Mouse (Mus musculus): ENCODE measurements around the gene St6galnac5. TPM values are rescaled to one million over a fixed set of nuclear protein-coding genes. Genes with fewer than 3 reads are reported as not detected.

Gene St6galnac5
- polyA plus RNA-seq, 1 experiment from 2014 or later = 25.9 TPM

DNA sequence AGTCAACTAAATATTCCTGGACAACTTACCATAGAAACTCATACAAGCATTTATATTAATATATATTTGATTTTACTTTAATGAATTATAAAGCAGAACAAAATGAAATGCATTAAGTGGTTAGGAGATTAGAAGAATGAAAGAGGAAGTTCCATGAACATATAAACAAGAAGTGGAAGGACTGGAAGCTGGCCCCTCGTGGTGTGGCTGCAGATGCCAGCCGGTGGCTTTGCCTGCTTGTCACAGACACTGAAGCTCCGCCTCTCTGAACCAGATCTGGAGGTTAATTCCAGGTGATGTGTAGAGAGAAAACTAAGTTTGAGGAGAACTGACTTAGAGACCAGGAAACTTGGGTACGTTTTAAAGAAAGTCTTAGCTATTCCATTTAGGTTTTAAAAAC lies 87.1 kb downstream of the St6galnac5 start:
- Histone ChIP-seq H3K27me3 (ENCODE audit: control insufficient read depth, insufficient read depth, low read depth, low read length) (no peaks in the 10 kb centered on the region), H3K27ac (ENCODE audit: low read length) (no peak overlapping the region), H3K36me3 (ENCODE audit: control insufficient read depth, insufficient read depth, low read length) (no peaks in the 10 kb centered on the region), H3K4me2 (ENCODE audit: low read length) (no peak overlapping the region), H3K9ac (ENCODE audit: low read depth, low read length) (no peak overlapping the region), H3K4me1 (ENCODE audit: control insufficient read depth, insufficient read depth, low read length) (no peaks in the 10 kb centered on the region), H3K4me3 (ENCODE audit: low read depth, low read length) (no peak overlapping the region), H3K9me3 (replicated peaks; ENCODE audit: control insufficient read depth, low read length, poor library complexity, severe bottlenecking) (no peaks in the 10 kb centered on the region)
- ATAC-seq = no peak
- 71% methylated on average over 4 of the region's 4 CpGs for whole genome bisulfite sequencing

DNA sequence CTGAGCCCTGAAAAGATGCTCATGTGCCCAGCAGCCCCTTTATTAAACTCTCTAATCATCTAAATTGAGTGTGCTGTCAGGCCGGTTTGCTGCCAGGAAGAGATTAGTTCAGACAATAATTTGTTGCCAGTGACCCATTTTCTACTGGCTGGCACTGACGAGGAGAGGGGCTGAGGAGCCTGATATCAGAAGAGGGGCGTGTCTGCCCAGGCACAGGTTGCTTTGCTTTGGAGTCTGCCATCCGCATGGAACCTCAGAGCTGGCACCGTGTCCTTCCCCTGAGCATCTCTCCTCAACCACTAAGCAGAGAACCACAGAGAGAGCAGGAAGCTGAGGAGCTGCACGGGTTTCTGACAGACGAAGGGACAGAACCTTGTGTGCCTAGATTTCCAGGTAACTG lies 93.9 kb downstream of the St6galnac5 start:
- Histone ChIP-seq H3K27ac (ENCODE audit: low read length) (no peak overlapping the region), H3K36me3 (ENCODE audit: control insufficient read depth, insufficient read depth, low read length) (no peaks in the 10 kb centered on the region), H3K27me3 (ENCODE audit: control insufficient read depth, insufficient read depth, low read depth, low read length) (no peaks in the 10 kb centered on the region), H3K9ac (ENCODE audit: low read depth, low read length) (no peak overlapping the region), H3K9me3 (replicated peaks; ENCODE audit: control insufficient read depth, low read length, poor library complexity, severe bottlenecking) (no peaks in the 10 kb centered on the region), H3K4me3 (ENCODE audit: low read depth, low read length) (no peak overlapping the region), H3K4me1 (ENCODE audit: control insufficient read depth, insufficient read depth, low read length) (peaks cover 7% of the 10 kb centered on the region), H3K4me2 (ENCODE audit: low read length) (no peak overlapping the region)
- ATAC-seq = no peak
- 70% methylated on average over 7 of the region's 7 CpGs for WGBS

DNA sequence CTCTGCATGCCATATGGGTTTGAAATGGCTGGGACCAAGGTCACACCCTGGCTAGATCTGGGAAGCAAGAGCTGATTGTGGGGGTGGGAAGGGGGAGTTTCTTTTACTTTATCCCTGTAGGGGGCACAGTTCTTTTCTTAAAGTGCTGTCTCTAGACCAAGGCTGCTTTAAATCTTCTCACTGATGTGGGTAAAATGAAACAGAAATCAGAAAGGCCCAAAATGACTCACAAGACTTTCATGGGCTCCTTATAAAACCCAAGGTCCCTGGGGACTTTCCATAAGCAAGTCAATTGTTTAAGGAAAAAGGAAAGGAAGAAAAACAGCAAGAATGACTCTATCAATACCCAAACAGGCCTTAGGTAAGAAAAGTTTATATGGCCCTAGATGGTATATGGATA lies 95.3 kb downstream of the St6galnac5 start:
- H3K4me1 ChIP-seq (ENCODE audit: control insufficient read depth, insufficient read depth, low read length) = peaks cover 7% of the 10 kb centered on the region
- H3K27me3 ChIP-seq (ENCODE audit: control insufficient read depth, insufficient read depth, low read depth, low read length) = no peaks in the 10 kb centered on the region
- H3K36me3 ChIP-seq (ENCODE audit: control insufficient read depth, insufficient read depth, low read length) = no peaks in the 10 kb centered on the region
- ATAC-seq = no peak
- no peak overlapping the region for H3K4me3 ChIP-seq (ENCODE audit: low read depth, low read length)
- H3K9me3 ChIP-seq (replicated peaks; ENCODE audit: control insufficient read depth, low read length, poor library complexity, severe bottlenecking) = no peaks in the 10 kb centered on the region
- H3K27ac ChIP-seq (ENCODE audit: low read length) = no peak overlapping the region
- no peak overlapping the region for H3K9ac ChIP-seq (ENCODE audit: low read depth, low read length)
- H3K4me2 ChIP-seq (ENCODE audit: low read length) = no peak overlapping the region

DNA sequence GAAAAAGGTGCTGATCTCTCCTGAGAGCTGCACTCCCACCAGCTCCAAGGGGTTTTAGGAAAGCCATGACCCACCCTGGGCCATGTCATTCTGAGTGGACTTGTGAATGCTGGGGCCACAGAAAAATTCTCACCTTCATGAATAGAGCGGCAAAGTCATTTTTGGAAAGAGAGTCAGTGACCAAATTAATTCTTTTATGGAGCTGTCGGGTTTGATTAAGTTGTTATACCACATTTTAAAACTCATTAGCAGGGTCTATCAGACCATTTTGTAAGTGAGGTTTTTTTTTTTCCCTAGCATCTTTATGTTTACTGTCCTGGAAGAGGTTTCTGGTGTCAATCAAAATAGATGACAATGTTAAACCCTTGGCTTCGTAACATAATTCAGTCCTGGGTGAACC lies 98.5 kb downstream of the St6galnac5 start:
- H3K36me3 ChIP-seq (ENCODE audit: control insufficient read depth, insufficient read depth, low read length) = no peaks in the 10 kb centered on the region
- WGBS = 68% methylated on average over 3 of the region's 3 CpGs
- ATAC-seq = no peak
- no peaks in the 10 kb centered on the region for H3K9me3 ChIP-seq (replicated peaks; ENCODE audit: control insufficient read depth, low read length, poor library complexity, severe bottlenecking)
- H3K4me2 ChIP-seq (ENCODE audit: low read length) = no peak overlapping the region
- H3K9ac ChIP-seq (ENCODE audit: low read depth, low read length) = no peak overlapping the region
- no peak overlapping the region for H3K27ac ChIP-seq (ENCODE audit: low read length)
- peaks cover 21% of the 10 kb centered on the region for H3K4me1 ChIP-seq (ENCODE audit: control insufficient read depth, insufficient read depth, low read length)
- H3K4me3 ChIP-seq (ENCODE audit: low read depth, low read length) = no peak overlapping the region
- H3K27me3 ChIP-seq (ENCODE audit: control insufficient read depth, insufficient read depth, low read depth, low read length) = no peaks in the 10 kb centered on the region

DNA sequence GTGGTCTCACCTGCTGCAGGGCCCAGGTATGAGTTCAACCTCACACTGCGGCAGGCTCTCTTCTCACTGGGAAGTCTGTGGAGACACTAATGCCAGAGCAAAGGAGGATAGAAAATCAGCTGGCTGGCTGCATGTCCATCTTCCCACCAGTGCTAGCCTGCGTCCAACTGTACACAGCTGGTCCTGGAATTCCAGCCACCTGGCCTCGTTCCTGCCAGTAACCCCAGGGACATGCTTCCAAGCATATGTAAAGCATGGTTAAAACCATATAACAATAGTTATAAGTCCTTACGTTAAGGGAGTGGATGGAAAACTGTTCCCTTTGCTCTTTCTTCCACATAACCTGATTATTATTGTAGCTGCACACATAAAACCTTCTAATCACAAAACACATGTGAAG lies 100.3 kb downstream of the St6galnac5 start:
- no peaks in the 10 kb centered on the region for H3K36me3 ChIP-seq (ENCODE audit: control insufficient read depth, insufficient read depth, low read length)
- no peak overlapping the region for H3K4me2 ChIP-seq (ENCODE audit: low read length)
- no peak for ATAC-seq
- peaks cover 21% of the 10 kb centered on the region for H3K4me1 ChIP-seq (ENCODE audit: control insufficient read depth, insufficient read depth, low read length)
- no peak overlapping the region for H3K9ac ChIP-seq (ENCODE audit: low read depth, low read length)
- no peak overlapping the region for H3K4me3 ChIP-seq (ENCODE audit: low read depth, low read length)
- no peaks in the 10 kb centered on the region for H3K27me3 ChIP-seq (ENCODE audit: control insufficient read depth, insufficient read depth, low read depth, low read length)
- no peaks in the 10 kb centered on the region for H3K9me3 ChIP-seq (replicated peaks; ENCODE audit: control insufficient read depth, low read length, poor library complexity, severe bottlenecking)
- 74% methylated on average over 4 of the region's 4 CpGs for WGBS
- H3K27ac ChIP-seq (ENCODE audit: low read length) = no peak overlapping the region

DNA sequence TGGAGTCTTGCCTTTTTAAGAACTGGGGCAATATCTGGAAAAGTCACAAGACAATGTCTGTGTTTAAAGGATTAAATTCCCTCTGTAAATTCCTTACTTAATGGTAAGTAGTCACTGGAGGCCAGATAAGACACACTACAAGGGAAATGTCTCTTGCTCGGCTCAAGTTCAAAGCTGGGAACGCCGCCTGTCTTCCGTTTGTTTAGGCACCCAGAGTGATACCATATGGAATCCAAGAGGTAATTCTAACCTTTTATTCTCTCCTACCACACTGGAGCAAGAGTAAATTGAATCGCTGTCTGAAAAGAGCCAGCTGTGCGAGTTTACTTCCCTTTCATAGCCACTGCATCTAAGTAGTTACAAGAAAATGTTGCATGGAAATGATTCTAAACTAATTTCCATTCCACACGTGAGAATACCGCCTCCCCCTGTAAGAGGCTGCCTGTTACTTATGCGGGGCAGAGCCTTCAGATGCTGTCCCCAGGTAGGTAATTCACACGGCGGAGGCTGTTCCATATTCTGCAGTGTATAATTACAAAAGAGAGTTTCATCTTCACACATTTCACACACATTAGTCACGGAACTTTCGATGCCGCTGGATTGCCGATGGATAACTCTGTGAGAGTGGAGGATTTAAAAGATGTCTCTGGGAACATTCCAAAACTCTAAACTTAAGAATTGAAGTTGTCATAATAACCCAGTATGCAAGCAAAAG lies 101.8 kb downstream of the St6galnac5 start:
- Histone ChIP-seq H3K36me3 (ENCODE audit: control insufficient read depth, insufficient read depth, low read length) (no peaks in the 10 kb centered on the region), H3K27ac (ENCODE audit: low read length) (0 out of 2 replicates have a peak overlapping the region, but pooled peaks have one; percentile 4), H3K27me3 (ENCODE audit: control insufficient read depth, insufficient read depth, low read depth, low read length) (no peaks in the 10 kb centered on the region), H3K4me1 (ENCODE audit: control insufficient read depth, insufficient read depth, low read length) (peaks cover 21% of the 10 kb centered on the region), H3K4me3 (ENCODE audit: low read depth, low read length) (no peak overlapping the region), H3K9me3 (replicated peaks; ENCODE audit: control insufficient read depth, low read length, poor library complexity, severe bottlenecking) (no peaks in the 10 kb centered on the region), H3K4me2 (ENCODE audit: low read length) (no peak overlapping the region), H3K9ac (ENCODE audit: low read depth, low read length) (no peak overlapping the region)
- ATAC-seq = peak; percentile 63; the same call in 1 of the 2 replicates
- 22% methylated on average over 15 of the region's 15 CpGs for WGBS

DNA sequence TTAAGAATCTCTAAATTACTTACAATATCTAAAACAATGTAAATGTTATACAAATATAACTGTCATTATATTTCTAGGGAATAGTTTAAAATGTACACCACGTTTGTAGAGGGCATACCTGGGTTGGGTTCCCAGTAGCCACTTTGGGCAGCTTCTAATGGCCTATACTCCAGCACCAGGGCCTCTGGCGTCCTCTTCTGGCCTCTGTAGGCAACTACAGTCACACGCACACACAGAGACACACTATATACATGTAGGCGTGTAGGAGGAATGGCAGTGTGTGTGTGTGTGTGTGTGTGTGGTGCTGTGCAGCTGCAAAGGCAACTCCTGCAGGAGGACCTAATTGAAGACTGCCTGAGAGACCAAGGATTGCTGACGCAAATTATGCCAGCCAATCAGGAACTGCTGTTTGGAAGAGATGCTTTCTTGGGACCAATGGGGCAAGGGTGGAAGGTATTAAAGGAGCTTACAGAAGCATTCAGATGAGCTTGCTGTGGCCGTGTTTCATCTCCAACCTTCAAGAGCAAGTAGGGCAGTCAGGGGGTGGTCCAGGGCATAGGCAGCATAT lies 106.2 kb downstream of the St6galnac5 start:
- 81% methylated on average over 6 of the region's 6 CpGs for WGBS
- no peak overlapping the region for H3K9ac ChIP-seq (ENCODE audit: low read depth, low read length)
- H3K36me3 ChIP-seq (ENCODE audit: control insufficient read depth, insufficient read depth, low read length) = no peaks in the 10 kb centered on the region
- H3K27ac ChIP-seq (ENCODE audit: low read length) = no peak overlapping the region
- H3K27me3 ChIP-seq (ENCODE audit: control insufficient read depth, insufficient read depth, low read depth, low read length) = no peaks in the 10 kb centered on the region
- no peak overlapping the region for H3K4me3 ChIP-seq (ENCODE audit: low read depth, low read length)
- no peak overlapping the region for H3K4me2 ChIP-seq (ENCODE audit: low read length)
- peaks cover 26% of the 10 kb centered on the region for H3K4me1 ChIP-seq (ENCODE audit: control insufficient read depth, insufficient read depth, low read length)
- H3K9me3 ChIP-seq (replicated peaks; ENCODE audit: control insufficient read depth, low read length, poor library complexity, severe bottlenecking) = no peaks in the 10 kb centered on the region
- no peak for ATAC-seq

DNA sequence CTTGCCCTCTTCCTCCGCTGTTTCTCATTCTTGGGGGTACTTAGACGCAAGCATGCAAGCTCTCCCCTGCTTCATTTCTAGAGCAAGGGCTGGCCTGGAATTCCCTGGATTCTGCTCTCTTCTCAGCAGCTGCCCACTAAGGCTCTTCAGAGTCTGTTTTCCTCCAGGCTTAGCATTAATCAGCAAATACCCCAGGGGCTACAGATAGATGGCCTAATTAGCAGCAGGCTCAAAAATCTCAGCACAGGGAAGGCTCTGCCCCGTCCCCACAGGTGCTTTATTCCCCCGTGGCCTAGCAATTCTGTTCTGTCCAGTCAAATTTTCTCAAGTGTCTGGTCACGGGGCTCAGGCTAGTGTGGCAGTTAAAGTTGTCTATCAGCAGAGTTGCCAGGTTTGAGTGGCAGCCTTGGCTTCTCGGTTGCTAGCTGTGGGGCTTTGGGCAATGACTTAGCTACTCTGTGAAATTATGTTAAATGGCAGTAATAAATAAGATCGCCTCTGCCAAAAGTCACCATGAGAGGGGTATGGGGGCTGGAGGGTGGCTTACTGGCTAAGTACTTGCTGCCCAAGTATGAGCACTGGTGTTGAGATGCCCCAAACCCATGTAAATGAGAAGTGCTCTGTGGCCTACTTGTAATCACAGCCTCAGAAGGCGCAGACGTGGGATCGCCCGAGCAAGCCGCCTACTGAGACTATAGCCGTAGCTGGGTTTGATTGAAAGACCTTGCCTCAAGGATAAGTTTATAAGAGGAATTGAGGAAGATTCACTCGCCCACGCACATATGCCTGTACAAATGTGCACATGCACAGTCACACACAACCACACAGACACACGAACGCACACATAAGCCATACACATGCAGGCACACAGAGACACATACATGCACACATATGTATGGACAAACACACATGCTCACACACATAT lies 107.4 kb downstream of the St6galnac5 start:
- H3K4me3 ChIP-seq (ENCODE audit: low read depth, low read length) = no peak overlapping the region
- H3K27ac ChIP-seq (ENCODE audit: low read length) = peak overlapping the region; percentile 38; the same call in 1 of the 2 replicates
- peaks cover 21% of the 10 kb centered on the region for H3K4me1 ChIP-seq (ENCODE audit: control insufficient read depth, insufficient read depth, low read length)
- no peak overlapping the region for H3K9ac ChIP-seq (ENCODE audit: low read depth, low read length)
- no peak for ATAC-seq
- H3K36me3 ChIP-seq (ENCODE audit: control insufficient read depth, insufficient read depth, low read length) = no peaks in the 10 kb centered on the region
- 63% methylated on average over 17 of the region's 17 CpGs for WGBS
- H3K27me3 ChIP-seq (ENCODE audit: control insufficient read depth, insufficient read depth, low read depth, low read length) = no peaks in the 10 kb centered on the region
- no peaks in the 10 kb centered on the region for H3K9me3 ChIP-seq (replicated peaks; ENCODE audit: control insufficient read depth, low read length, poor library complexity, severe bottlenecking)
- H3K4me2 ChIP-seq (ENCODE audit: low read length) = no peak overlapping the region

DNA sequence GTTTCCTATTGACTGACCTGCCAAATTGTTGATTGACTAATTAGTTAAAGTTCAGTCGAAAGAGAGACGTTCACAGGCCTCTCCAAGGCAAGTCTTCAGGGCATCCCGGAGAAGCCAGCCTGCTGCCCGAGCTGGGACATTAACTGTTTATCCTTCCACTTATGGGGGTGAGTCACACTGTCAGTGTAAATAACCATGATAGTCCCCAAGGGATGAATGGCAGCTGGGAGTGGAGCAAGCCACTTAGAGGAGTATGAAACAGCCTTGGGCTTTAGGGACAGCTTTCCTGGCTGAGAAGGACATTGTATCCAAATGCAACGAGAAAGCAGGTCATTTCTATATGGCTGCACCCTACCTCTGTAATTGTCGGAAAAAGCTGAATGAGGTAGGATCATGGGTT lies 109.5 kb downstream of the St6galnac5 start:
- no peak for ATAC-seq
- 31% methylated on average over 6 of the region's 6 CpGs for WGBS
- H3K4me3 ChIP-seq (ENCODE audit: low read depth, low read length) = no peak overlapping the region
- no peaks in the 10 kb centered on the region for H3K36me3 ChIP-seq (ENCODE audit: control insufficient read depth, insufficient read depth, low read length)
- H3K27me3 ChIP-seq (ENCODE audit: control insufficient read depth, insufficient read depth, low read depth, low read length) = no peaks in the 10 kb centered on the region
- peaks cover 21% of the 10 kb centered on the region for H3K4me1 ChIP-seq (ENCODE audit: control insufficient read depth, insufficient read depth, low read length)
- H3K4me2 ChIP-seq (ENCODE audit: low read length) = peak overlapping the region; percentile 4
- H3K27ac ChIP-seq (ENCODE audit: low read length) = peak overlapping the region; percentile 73
- no peak overlapping the region for H3K9ac ChIP-seq (ENCODE audit: low read depth, low read length)
- H3K9me3 ChIP-seq (replicated peaks; ENCODE audit: control insufficient read depth, low read length, poor library complexity, severe bottlenecking) = no peaks in the 10 kb centered on the region
